Mouse (Mus musculus): ENCODE measurements around the gene Mxi1.

DNA sequence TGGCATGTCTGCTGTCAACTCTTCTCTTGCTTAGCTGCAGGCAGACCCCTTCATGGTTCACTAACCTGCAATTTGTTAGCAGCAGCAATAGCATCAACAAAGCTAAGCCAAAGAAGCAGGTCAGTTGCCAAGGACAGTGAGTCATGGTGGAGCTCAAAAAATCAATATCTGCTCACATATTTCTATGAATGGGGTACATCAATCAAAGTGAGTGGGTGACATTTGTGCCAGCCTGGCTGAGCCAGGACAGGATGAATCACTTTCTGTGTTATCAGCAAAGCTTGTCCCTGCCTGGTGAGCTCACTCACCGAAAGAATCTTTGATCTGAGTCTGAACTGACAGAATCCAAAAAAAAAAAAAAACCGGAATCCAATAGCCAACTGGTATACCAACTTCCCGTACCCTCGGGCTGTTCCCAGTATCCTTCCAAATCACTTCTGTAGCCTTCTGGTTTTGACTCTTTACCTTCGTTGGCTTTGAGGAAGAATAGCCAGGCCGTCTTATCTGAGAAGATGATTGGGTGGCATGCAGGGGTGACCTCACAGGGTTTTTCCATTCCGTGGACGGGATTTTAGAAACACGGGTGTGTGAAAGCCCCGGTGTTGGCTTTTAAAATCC lies 94.0 kb downstream of the Mxi1 start:
- no peak for TF ChIP-seq CTCF (IDR thresholded peaks at IDR 0.05; ENCODE audit: low read depth)
- TF ChIP-seq EP300 (IDR thresholded peaks at IDR 0.05; ENCODE audit: low read depth), result no peak

All from liver, embryonic 14.5 days (tissue).